Mouse (Mus musculus): Measurements from ENCODE around the gene Igf1r. TPM values are rescaled to one million over a fixed set of nuclear protein-coding genes. Genes with fewer than 3 reads are reported as not detected.

Gene Igf1r
- polyA plus RNA-seq, 1 experiment from 2014 or later = 29.7 TPM

DNA sequence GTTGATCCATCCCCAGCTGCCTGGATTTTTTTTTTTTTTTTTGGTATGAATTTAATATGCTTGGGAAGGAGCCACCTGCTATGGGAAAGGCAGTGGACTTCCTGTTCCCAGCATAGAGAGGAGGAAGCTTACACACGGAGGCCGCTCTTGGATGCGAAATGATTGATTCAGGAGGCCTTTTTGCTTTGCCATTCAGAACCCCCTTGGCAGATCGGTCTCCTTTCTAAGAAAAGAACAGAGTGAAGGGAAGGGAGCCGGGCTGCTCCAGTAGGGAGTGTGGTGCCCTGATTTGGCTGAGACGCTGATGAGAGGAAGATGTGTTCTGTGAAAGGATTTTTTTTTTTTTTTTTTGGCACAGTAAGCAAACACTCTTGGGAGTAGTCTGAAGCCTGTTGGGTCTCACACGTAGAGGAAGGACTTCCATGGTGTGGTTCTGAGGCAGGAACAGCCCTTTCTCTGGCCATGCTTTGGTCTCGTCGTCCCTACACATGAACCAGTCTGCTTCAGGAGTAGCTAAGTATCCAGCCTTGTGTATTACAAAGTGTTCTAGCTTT, 269.1 kb downstream of the Igf1r start:
- 88% methylated on average over 9 of the region's 9 CpGs for WGBS
- no peak overlapping the region for H3K27ac ChIP-seq (ENCODE audit: low read depth, low read length)

DNA sequence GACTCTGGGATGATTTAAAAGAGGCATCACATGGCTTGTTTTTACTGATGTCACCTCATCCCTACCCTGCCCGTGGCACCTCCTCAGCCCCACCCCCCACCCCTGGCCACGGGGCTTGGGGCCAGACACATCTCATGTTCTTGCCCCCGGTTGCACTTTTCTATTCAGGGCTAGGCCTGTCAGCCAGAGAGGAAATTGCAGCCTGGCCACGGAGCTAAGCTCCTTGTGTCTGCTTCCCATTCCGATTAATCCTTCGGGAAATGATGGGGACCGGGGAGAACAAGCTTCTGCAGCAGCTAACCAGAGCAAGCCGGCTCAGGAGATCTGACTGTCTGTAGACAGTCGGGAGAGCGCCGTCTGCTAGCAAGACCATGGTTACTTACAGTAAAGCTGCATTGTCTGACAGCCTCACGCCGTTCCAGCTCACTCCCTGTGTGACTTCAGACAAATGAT, 270.8 kb downstream of the Igf1r start:
- WGBS = 26% methylated on average over 13 of the region's 13 CpGs
- H3K9ac ChIP-seq (ENCODE audit: low read depth, low read length) = no peak overlapping the region
- no peak overlapping the region for H3K4me3 ChIP-seq (ENCODE audit: low read length)
- H3K36me3 ChIP-seq (ENCODE audit: control insufficient read depth, insufficient read depth, low read length) = peaks cover 48% of the 10 kb centered on the region
- no peak overlapping the region for H3K4me2 ChIP-seq (replicated peaks; ENCODE audit: low read depth, low read length)
- H3K4me1 ChIP-seq (ENCODE audit: control insufficient read depth, insufficient read depth, low read length) = peaks cover 9% of the 10 kb centered on the region
- H3K27ac ChIP-seq (ENCODE audit: low read depth, low read length) = peak overlapping the region; percentile 78; the same call in 1 of the 2 replicates
- H3K27me3 ChIP-seq (ENCODE audit: control insufficient read depth, insufficient read depth, low read length) = no peaks in the 10 kb centered on the region
- peak; percentile 86 for ATAC-seq (ENCODE audit: low FRiP score, low TSS enrichment)
- H3K9me3 ChIP-seq (ENCODE audit: control insufficient read depth, low read length) = no peaks in the 10 kb centered on the region

More for the DNA sequence above, 269.1 kb downstream of the Igf1r start:
- Histone ChIP-seq H3K4me3 (ENCODE audit: low read length) (no peak overlapping the region), H3K9me3 (ENCODE audit: control insufficient read depth, low read length) (no peaks in the 10 kb centered on the region), H3K9ac (ENCODE audit: low read depth, low read length) (no peak overlapping the region), H3K27me3 (ENCODE audit: control insufficient read depth, insufficient read depth, low read length) (no peaks in the 10 kb centered on the region), H3K36me3 (ENCODE audit: control insufficient read depth, insufficient read depth, low read length) (peaks cover 50% of the 10 kb centered on the region), H3K4me1 (ENCODE audit: control insufficient read depth, insufficient read depth, low read length) (peaks cover 9% of the 10 kb centered on the region), H3K4me2 (replicated peaks; ENCODE audit: low read depth, low read length) (no peak overlapping the region)
- ATAC-seq (ENCODE audit: low FRiP score, low TSS enrichment) = no peak

DNA sequence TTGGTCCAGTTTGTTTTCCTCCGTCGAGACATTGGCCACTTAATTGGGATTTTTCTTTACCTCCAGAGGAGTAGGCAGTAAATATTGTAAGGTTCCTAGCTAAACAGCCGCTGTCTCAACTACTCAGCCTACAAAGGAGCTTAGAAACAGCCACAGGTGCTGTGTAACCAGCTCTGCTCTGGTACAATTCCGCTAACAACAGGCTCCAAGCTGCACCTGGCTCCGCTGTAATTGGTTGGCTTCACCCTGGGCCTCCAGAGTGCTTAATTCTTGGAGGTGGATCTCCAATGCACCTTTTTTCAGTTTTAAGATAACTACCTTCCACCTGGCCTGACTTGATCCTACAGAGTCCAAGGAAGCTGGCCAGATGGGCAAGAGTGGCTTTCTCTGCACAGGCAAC, 271.4 kb downstream of the Igf1r start:
- Histone ChIP-seq H3K4me2 (replicated peaks; ENCODE audit: low read depth, low read length) (no peak overlapping the region), H3K4me1 (ENCODE audit: control insufficient read depth, insufficient read depth, low read length) (peaks cover 12% of the 10 kb centered on the region), H3K9ac (ENCODE audit: low read depth, low read length) (no peak overlapping the region), H3K27me3 (ENCODE audit: control insufficient read depth, insufficient read depth, low read length) (no peaks in the 10 kb centered on the region), H3K36me3 (ENCODE audit: control insufficient read depth, insufficient read depth, low read length) (peaks cover 43% of the 10 kb centered on the region), H3K4me3 (ENCODE audit: low read length) (no peak overlapping the region), H3K9me3 (ENCODE audit: control insufficient read depth, low read length) (no peaks in the 10 kb centered on the region), H3K27ac (ENCODE audit: low read depth, low read length) (0 out of 2 replicates have a peak overlapping the region, but pooled peaks have one; percentile 78)
- 87% methylated on average over 5 of the region's 5 CpGs for WGBS
- no peak for ATAC-seq (ENCODE audit: low FRiP score, low TSS enrichment)

DNA sequence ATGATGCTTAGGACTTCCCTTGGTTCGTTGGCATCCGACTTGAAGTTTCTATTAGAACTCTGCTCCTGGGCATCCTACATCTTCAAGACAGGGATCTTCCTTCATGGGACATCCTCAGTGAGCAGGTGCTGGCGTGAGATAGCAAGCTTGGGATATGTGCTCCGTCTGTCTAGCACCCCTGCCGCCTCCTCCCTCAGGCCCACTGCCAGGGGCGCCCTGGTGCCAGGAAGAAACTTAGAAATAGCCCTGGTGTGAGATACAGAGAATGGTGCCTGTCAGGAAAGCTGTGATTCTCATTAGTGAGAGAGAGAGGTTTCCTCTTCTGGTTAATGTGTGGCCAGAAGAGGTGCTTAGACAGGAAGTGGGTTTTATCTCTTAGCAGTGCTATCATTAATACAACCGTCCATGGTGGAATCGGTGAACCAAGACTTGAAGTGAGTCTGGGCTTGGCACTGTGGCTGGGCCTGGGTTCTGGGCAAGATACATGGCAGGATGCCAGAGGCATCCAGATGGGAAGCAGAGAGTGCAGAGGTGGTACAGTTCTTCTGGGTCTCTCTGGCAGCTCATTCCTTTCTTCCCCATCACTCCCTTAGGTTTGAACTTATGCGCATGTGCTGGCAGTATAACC, 272.9 kb downstream of the Igf1r start:
- Histone ChIP-seq H3K9me3 (ENCODE audit: control insufficient read depth, low read length) (no peaks in the 10 kb centered on the region), H3K4me1 (ENCODE audit: control insufficient read depth, insufficient read depth, low read length) (peaks cover 12% of the 10 kb centered on the region), H3K27me3 (ENCODE audit: control insufficient read depth, insufficient read depth, low read length) (no peaks in the 10 kb centered on the region), H3K4me2 (replicated peaks; ENCODE audit: low read depth, low read length) (no peak overlapping the region), H3K27ac (ENCODE audit: low read depth, low read length) (no peak overlapping the region), H3K9ac (ENCODE audit: low read depth, low read length) (no peak overlapping the region), H3K36me3 (ENCODE audit: control insufficient read depth, insufficient read depth, low read length) (peaks cover 37% of the 10 kb centered on the region), H3K4me3 (ENCODE audit: low read length) (no peak overlapping the region)
- ATAC-seq (ENCODE audit: low FRiP score, low TSS enrichment) = no peak
- WGBS = 81% methylated on average over 9 of the region's 9 CpGs

DNA sequence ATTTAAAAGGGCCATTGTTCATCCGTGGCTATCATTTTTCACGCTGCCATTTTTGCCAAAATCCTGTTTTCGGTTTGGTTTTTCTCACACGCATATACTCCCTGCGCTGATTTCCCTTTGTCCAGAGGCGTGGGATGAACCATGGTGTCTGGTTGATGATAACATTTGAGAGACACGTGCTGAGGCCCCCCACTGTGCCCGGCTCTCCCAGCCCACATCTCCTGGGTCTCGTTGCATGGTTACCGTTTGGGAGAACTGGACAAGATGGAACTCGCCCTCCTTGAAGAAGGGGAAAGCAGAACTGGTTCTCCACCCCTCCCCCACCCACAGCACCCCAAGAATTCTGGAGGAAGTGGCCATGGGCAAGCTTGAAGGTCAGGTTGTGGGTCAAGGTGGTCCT, 274.4 kb downstream of the Igf1r start:
- H3K27me3 ChIP-seq (ENCODE audit: control insufficient read depth, insufficient read depth, low read length) = no peaks in the 10 kb centered on the region

DNA sequence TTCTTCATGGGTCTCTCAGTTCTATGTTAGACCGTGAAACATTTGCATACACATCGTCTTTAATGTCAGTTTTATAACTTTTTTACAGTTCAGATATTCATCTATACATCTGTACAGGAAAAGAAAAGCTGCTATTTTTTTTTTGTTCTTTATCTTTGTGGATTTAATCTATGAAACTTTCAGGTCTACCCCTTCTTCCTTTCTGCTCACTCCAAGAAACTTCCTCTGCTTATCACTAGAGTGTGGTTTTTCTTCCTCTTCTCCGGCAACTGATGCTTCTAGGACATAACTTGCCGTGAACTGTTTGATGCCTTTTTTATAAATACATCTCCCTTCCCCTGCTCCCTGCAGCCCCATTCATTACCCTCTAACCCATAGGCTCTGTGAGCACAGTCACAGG, 275.0 kb downstream of the Igf1r start:
- Histone ChIP-seq H3K27ac (ENCODE audit: low read depth, low read length) (no peak overlapping the region), H3K27me3 (ENCODE audit: control insufficient read depth, insufficient read depth, low read length) (no peaks in the 10 kb centered on the region), H3K4me1 (ENCODE audit: control insufficient read depth, insufficient read depth, low read length) (peaks cover 11% of the 10 kb centered on the region), H3K4me2 (replicated peaks; ENCODE audit: low read depth, low read length) (no peak overlapping the region), H3K9me3 (ENCODE audit: control insufficient read depth, low read length) (no peaks in the 10 kb centered on the region), H3K9ac (ENCODE audit: low read depth, low read length) (no peak overlapping the region), H3K4me3 (ENCODE audit: low read length) (no peak overlapping the region), H3K36me3 (ENCODE audit: control insufficient read depth, insufficient read depth, low read length) (peaks cover 42% of the 10 kb centered on the region)
- no peak for ATAC-seq (ENCODE audit: low FRiP score, low TSS enrichment)
- 85% methylated on average over 4 of the region's 4 CpGs for WGBS

More for the DNA sequence above, 274.4 kb downstream of the Igf1r start:
- Histone ChIP-seq H3K27ac (ENCODE audit: low read depth, low read length) (no peak overlapping the region), H3K9me3 (ENCODE audit: control insufficient read depth, low read length) (no peaks in the 10 kb centered on the region), H3K4me3 (ENCODE audit: low read length) (no peak overlapping the region), H3K4me2 (replicated peaks; ENCODE audit: low read depth, low read length) (no peak overlapping the region), H3K36me3 (ENCODE audit: control insufficient read depth, insufficient read depth, low read length) (peaks cover 43% of the 10 kb centered on the region), H3K4me1 (ENCODE audit: control insufficient read depth, insufficient read depth, low read length) (peaks cover 12% of the 10 kb centered on the region), H3K9ac (ENCODE audit: low read depth, low read length) (no peak overlapping the region)
- 85% methylated on average over 11 of the region's 11 CpGs for WGBS
- ATAC-seq (ENCODE audit: low FRiP score, low TSS enrichment) = no peak

DNA sequence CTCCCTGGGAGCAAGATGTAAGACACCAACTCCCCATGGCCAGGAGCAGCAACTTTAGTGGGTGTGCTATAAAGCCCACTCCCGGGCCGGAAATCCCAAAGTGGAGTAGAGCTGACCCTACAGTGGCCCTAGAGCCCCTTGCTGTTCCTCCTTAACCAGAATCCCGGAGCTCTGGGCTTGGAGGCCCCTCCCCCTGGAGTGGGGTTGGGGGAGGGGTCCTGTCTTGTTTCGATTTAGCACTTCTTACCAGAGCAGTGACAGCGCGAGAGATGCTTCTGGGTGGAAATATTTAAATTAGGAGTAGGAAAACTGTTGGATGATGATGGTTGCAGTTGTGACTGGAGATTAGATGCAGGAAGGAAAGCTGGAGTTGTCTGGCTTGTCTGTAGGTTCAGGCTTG, 275.9 kb downstream of the Igf1r start:
- H3K9ac ChIP-seq (ENCODE audit: low read depth, low read length) = no peak overlapping the region
- H3K27me3 ChIP-seq (ENCODE audit: control insufficient read depth, insufficient read depth, low read length) = no peaks in the 10 kb centered on the region
- no peak overlapping the region for H3K27ac ChIP-seq (ENCODE audit: low read depth, low read length)
- 31% methylated on average over 6 of the region's 6 CpGs for WGBS
- H3K4me2 ChIP-seq (replicated peaks; ENCODE audit: low read depth, low read length) = no peak overlapping the region
- ATAC-seq (ENCODE audit: low FRiP score, low TSS enrichment) = no peak
- H3K9me3 ChIP-seq (ENCODE audit: control insufficient read depth, low read length) = no peaks in the 10 kb centered on the region
- peaks cover 42% of the 10 kb centered on the region for H3K36me3 ChIP-seq (ENCODE audit: control insufficient read depth, insufficient read depth, low read length)
- H3K4me1 ChIP-seq (ENCODE audit: control insufficient read depth, insufficient read depth, low read length) = peaks cover 4% of the 10 kb centered on the region; the same call in 1 of the 2 replicates
- no peak overlapping the region for H3K4me3 ChIP-seq (ENCODE audit: low read length)

DNA sequence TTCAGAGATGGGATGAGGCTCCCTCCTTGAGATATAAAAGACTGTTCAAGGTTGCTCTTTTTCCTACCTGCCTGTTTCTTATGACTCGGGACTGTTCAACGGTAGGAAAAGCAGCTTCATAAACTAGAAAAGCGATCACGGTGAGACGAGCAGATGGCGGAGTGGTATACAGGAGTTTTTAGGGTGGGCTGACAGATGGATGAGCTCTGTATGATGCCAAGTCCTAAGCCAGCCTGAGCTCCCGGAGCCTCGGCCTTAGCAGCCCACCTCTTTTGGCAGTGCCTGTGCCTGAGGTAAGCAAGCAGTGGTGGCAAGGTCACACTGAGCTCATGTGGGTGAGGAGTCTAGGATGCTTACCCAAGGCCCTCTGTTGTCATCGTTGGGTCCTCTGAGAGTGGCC, 278.2 kb downstream of the Igf1r start:
- WGBS = 95% methylated on average over 9 of the region's 9 CpGs
- ATAC-seq (ENCODE audit: low FRiP score, low TSS enrichment) = no peak
- H3K27me3 ChIP-seq (ENCODE audit: control insufficient read depth, insufficient read depth, low read length) = no peaks in the 10 kb centered on the region
- no peaks in the 10 kb centered on the region for H3K9me3 ChIP-seq (ENCODE audit: control insufficient read depth, low read length)
- H3K27ac ChIP-seq (ENCODE audit: low read depth, low read length) = no peak overlapping the region
- no peak overlapping the region for H3K4me2 ChIP-seq (replicated peaks; ENCODE audit: low read depth, low read length)
- H3K36me3 ChIP-seq (ENCODE audit: control insufficient read depth, insufficient read depth, low read length) = peaks cover 33% of the 10 kb centered on the region
- H3K9ac ChIP-seq (ENCODE audit: low read depth, low read length) = no peak overlapping the region
- H3K4me1 ChIP-seq (ENCODE audit: control insufficient read depth, insufficient read depth, low read length) = peaks cover 9% of the 10 kb centered on the region; the same call in 1 of the 2 replicates
- H3K4me3 ChIP-seq (ENCODE audit: low read length) = no peak overlapping the region

DNA sequence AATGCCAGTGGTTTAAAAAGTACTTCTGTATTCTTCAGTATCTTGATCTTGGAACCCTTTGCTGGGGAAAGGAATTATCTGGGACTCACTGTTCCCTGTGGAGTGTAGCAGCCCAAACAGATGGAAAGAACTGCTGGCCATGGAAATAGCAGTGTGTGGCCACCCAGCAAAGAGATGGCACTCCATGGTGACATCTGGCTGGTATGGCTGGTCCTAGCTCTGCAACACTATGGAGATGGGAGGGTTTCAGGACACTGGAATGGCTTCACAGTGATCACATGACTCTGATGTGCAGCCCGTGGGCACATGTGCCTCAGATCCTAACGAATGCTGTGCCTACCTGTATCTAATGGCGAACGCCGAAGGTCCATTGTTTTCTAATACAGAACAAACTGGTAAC, 279.9 kb downstream of the Igf1r start:
- Histone ChIP-seq H3K4me1 (ENCODE audit: control insufficient read depth, insufficient read depth, low read length) (peaks cover 9% of the 10 kb centered on the region; the same call in 1 of the 2 replicates), H3K4me2 (replicated peaks; ENCODE audit: low read depth, low read length) (no peak overlapping the region), H3K27me3 (ENCODE audit: control insufficient read depth, insufficient read depth, low read length) (no peaks in the 10 kb centered on the region), H3K27ac (ENCODE audit: low read depth, low read length) (no peak overlapping the region), H3K9ac (ENCODE audit: low read depth, low read length) (no peak overlapping the region), H3K36me3 (ENCODE audit: control insufficient read depth, insufficient read depth, low read length) (peaks cover 18% of the 10 kb centered on the region), H3K4me3 (ENCODE audit: low read length) (no peak overlapping the region), H3K9me3 (ENCODE audit: control insufficient read depth, low read length) (no peaks in the 10 kb centered on the region)
- WGBS = 91% methylated on average over 5 of the region's 5 CpGs
- no peak for ATAC-seq (ENCODE audit: low FRiP score, low TSS enrichment)

All from kidney, embryonic 14.5 days (tissue).